7 mouse cellular contexts compared by ENCODE assay signal in genomic region chr3:51156386-51157290, GRCm38 (mm10).
DNase-seq lines count a peak whose midpoint lies in the region; ATAC-seq lines count a peak whose summit lies in the region.

No protein-coding gene starts in this region.

- H3K4me2 ChIP-seq in hindbrain, embryonic 15.5 days, result no peak overlapping the region

- H3K9ac ChIP-seq in hindbrain, embryonic 15.5 days, result no peak overlapping the region

- WGBS in hindbrain, embryonic 15.5 days, result 36% methylated on average over 20 of the region's 20 CpGs

- no peak overlapping the region for H3K4me3 ChIP-seq in hindbrain, embryonic 15.5 days

- no peaks in the 10 kb centered on the region for H3K9me3 ChIP-seq in hindbrain, embryonic 15.5 days

- H3K27me3 ChIP-seq in hindbrain, embryonic 15.5 days, result no peaks in the 10 kb centered on the region

- DNase-seq in adrenal gland, adult 8-10 months, result peak; percentile 60
- DNase-seq in gastrocnemius, adult 18-20 months (ENCODE audit: low spot score), result peak; percentile 65
- peak; percentile 58 for DNase-seq in left cerebral cortex, adult 11 months (ENCODE audit: low spot score)
- DNase-seq in lung, postnatal 36 days, result peak; percentile 81
- peak; percentile 56 for DNase-seq in skeletal muscle tissue, adult 2 months (ENCODE audit: low read depth, low spot score)

- ATAC-seq in common myeloid progenitor, adult 5-6 weeks (replicated peaks; ENCODE audit: low read depth, poor library complexity, severe bottlenecking), result peak; percentile 84
- ATAC-seq in hindbrain, embryonic 15.5 days (ENCODE audit: low FRiP score, low read depth), result peak; percentile 88

- peak overlapping the region; percentile 71 for H3K27ac ChIP-seq in hindbrain, embryonic 15.5 days (replicated peaks)

- peaks cover 18% of the 10 kb centered on the region for H3K4me1 ChIP-seq in hindbrain, embryonic 15.5 days (replicated peaks)

- no peaks in the 10 kb centered on the region for H3K36me3 ChIP-seq in hindbrain, embryonic 15.5 days
